Mouse (Mus musculus) cerebellum, adult 9-11 months (tissue): ENCODE results near the gene Grsf1.
A peak's percentile ranks its signal among the peaks of the same experiment; 100 is the strongest.

Source experiments
- DNase-seq: peaks from one replicate; pipeline ENCODE4 v3.0.0; 2022

The Grsf1 gene

DNA sequence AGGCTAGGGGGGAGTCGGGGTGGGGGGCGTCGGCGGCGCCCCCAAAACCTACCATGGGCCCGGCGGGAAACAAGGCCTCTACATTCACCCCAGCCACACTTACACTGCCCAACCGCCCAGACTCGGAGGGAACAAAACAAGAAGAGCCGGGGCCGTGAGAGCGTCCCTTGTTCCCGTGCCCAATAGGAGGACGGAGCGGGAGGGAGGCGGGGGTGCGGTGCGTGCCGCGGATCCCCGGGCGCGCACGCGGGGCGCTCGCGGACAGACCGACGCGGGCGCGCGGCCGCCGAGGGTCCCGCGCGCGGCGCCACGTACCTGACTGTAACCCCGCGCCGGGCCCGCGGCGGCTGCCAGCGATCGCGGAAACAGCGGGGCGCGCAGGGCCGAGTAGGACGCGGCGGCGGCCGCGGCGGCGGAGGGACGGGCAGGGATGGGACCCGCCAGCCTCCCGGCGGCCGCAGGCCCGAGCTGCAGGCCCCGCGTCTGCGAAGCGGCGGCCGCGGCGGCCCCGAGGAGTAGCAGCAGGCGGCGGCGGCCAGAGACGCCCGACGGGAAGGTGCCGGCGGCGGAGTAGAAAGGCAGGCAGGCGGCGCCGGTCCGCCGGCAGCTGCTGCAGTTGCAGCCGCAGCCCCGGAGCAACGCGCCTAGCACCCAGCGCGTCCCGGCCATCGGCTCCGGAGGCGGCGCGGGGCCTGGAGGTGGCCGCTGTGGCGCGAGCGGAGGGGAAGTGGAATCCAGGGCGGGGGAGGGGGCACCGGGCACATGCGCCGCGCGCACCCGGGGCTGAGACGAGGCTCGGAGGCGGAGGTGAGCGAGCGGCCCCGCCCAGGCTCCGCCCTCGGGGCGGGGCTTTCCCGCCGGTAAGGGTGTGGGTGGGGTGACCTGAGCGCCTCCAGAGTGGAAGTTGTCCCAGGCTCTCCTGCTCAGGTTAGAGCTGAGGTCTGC lies at the start of gene Grsf1:
Gene Grsf1, minus strand, starts transcription at position 729 of the 945 bp plus-strand sequence.
- DNase-seq: peak; percentile 94

DNA sequence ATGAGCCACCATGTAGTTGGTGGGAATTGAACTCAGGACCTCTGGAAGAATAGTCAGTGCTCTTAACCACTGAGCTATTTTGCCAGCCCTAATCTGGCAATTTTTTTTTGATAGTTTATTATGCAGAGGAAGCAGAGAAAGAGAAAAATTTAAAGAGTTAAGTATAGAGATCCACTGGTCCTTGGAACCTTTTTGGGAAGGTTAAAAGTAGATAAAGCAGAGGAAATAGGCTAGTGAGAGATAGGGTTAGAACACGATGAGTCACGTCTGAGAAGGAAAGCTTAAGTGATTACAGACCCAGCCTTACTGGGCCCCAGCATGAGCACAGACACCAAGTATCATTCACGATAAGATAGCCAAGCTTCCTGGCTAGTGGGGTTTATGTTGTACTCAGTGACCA lies 48.1 kb upstream of the Grsf1 start:
- no peak for DNase-seq

- DNase-seq: peak; percentile 63
Observed at GRCm38 (mm10) chr5:88722213-88722600, 46.2 kb upstream of the Grsf1 start.

- peak; percentile 49 for DNase-seq
Observed at GRCm38 (mm10) chr5:88721565-88722212, 45.7 kb upstream of the Grsf1 start.

DNA sequence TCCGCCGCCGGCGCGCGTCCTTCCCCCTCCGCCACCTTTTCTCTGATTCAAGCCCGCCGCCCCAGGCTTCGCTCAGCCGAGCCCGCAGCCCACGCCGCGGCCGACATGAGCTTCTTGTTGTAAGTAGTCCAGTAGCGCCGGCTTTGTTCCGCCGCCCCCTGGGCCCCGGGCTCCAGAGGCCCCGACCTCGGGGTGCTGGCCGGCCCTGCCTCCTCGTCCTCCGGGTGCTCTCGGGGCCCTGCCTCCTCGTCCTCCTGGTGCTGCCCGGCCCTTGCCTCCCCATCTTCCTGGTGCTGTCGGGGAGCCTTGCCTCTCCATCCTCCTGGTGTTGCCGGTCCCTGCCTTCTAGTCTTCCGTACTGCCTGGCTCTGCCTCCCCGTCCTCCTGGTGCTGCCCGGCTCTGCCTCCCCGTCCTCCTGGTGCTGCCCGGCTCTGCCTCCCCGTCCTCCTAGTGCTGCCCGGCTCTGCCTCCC lies 45.1 kb upstream of the Grsf1 start:
- DNase-seq: no peak

GRCm38 (mm10) chr5:88720116-88721002 lies 44.4 kb upstream of the Grsf1 start, which contains the start of gene Mob1b:
TSS of gene Mob1b (plus strand) at chr5:88720855.
- DNase-seq: peak; percentile 97

DNA sequence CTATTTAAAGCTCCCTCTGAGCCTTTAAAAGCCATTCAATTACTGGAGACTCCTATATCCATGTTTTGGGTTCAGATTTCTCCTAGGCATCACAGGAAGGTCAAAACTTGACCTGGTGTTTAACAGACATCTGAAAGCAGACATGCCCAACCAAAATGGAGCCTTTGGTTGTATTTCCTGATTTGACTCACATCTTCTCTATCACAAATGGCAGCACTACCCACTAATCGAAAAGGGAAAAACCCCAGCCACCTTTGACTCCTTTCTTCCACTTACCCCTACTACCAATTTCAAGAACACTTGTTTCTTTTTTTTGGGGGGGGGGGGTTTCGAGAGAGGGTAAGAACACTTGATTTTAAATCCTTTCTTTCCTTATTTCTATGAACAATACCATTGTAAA lies 41.0 kb upstream of the Grsf1 start:
- DNase-seq: no peak

GRCm38 (mm10) chr5:88712328-88712727 lies 36.4 kb upstream of the Grsf1 start:
- no peak for DNase-seq

GRCm38 (mm10) chr5:88711618-88712224 lies 35.8 kb upstream of the Grsf1 start:
- DNase-seq: no peak

DNA sequence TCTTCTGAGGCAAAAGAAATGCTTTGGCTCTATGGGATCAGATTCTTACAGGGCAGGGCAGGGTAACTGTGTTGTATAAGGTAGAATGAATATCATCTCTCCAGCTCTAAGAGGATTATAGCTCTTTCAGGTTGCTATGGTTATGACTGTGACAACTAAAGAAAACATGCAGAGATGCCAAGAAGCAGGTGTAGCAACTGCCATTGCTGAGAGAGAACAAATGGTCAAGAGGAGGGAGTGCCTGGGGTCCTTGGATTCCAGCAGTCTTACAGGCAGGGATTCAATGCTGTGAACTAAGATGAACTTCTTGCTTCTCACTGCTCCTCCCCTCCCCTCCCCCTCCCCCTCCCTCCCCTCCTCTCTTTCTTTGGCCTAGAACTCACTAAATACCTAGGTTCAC lies 35.2 kb upstream of the Grsf1 start:
- DNase-seq: no peak

DNA sequence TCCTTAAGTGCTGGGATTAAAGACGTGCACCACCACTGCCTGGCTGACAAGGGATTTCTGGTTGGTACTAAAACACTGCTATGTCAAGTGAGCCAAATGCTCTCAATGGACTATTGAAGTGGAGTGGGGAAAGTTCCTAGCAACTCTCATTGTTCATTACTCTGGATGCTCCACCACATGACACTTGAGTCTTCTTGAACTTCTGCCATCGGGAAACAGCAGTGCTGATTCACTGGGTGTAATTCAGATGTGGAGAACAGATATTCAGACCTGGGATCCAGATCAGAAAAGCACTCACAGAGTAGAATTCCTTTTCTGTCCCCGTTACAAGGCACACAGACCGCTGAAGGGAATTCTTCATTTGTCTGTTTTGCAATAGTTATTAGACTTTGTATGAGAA lies 27.6 kb upstream of the Grsf1 start:
- no peak for DNase-seq

DNA sequence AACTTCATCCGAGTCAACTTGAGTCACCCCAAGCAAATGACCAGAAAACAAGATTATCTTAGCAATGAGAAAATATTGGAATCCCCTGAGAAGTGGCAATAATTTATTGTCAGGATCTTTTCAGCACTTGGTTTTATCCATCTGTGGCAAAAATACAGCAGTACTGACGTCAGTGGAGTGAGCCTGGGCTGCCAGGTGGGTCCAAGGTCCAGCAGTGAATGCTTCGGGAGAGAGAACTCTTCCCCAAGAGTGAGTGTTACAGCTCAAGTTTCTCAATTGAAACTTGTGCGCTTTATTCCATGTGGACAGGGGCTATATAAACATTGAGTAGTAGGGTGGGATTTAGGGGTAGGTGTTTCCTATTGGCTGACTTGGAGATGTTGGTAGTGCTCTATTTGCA lies 26.1 kb upstream of the Grsf1 start:
- DNase-seq: no peak

GRCm38 (mm10) chr5:88699251-88699913 lies 23.4 kb upstream of the Grsf1 start:
- DNase-seq: no peak

- no peak for DNase-seq
Observed at GRCm38 (mm10) chr5:88697291-88697690, 21.3 kb upstream of the Grsf1 start.

GRCm38 (mm10) chr5:88693057-88693456 lies 17.1 kb upstream of the Grsf1 start:
- DNase-seq: no peak

DNA sequence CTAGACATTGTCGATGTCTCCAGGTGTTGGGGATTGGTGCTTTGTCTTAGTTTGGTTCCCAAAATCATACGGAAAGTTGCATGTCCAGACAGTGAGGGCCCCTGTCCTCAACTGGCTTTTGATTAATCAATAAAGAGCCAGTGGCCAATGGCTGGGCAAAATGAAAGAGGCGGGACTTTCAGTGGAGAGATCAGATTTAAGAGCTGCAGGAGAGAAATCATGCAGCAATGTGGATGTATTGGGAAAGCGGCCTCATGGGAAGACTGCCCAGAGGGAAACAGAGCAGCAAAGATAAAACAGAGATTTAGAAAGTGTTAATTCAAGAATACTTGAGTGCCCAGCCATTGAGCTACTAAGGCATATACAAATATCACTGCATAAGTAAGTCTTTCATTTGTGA lies 16.6 kb upstream of the Grsf1 start:
- no peak for DNase-seq

DNA sequence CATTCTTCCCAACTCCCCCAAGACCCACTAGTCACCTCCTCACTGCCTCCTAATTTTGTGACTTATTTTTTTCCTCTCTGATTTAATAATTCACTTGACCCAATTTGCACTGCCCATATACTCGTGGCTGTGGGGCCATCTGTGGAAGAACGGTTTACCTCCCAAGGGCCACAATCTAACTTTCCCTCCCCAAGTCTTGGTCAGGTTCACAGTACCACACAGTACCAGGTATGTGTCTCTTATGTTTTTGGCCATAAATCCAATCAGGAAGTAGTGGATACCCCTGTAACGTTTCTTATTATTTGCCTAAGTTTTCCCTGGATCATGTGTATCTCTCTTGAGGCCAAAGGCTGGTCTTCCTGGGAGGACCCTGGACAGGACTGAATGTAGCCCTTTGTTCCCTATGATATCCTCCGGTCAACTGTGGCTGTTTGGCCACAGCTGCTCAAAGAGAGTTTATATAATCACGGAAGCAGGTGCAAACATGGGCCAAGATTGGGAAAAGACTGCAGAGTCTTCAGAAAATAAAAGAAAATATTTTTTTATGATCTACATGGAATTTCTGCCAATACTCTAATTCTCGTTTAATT lies 15.6 kb upstream of the Grsf1 start:
- no peak for DNase-seq

- DNase-seq: no peak
Observed at GRCm38 (mm10) chr5:88690681-88691505, 14.9 kb upstream of the Grsf1 start.

- DNase-seq: no peak
Observed at GRCm38 (mm10) chr5:88689279-88689938, 13.4 kb upstream of the Grsf1 start.

- DNase-seq: no peak
Observed at GRCm38 (mm10) chr5:88688583-88689187, 12.7 kb upstream of the Grsf1 start.
